Mouse (Mus musculus) activated CD4-positive, CD25-positive, alpha-beta regulatory T cell, adult 4 months (primary cell): ENCODE data around the gene Tescl. TPM values are rescaled to one million over a fixed set of nuclear protein-coding genes. Genes with fewer than 3 reads are reported as not detected.

Source experiments
- ATAC-seq: one replicate; pipeline ENCODE4 v1.8.0; 2017
- polyA plus RNA-seq, 2 experiments: library from polyadenylated mRNA; unstranded; fragments of 100-300 nt; shearing (Covaris generic); gene quantifications; one replicate each; pipeline ENCODE4 v1.2.1; 2017

Gene Tescl
- polyA plus RNA-seq, 2 experiments from 2014 or later, result not detected

GRCm38 (mm10) chr7:24298973-24299708 is 34.6 kb downstream of the Tescl start:
- ATAC-seq, result peak; percentile 88

DNA sequence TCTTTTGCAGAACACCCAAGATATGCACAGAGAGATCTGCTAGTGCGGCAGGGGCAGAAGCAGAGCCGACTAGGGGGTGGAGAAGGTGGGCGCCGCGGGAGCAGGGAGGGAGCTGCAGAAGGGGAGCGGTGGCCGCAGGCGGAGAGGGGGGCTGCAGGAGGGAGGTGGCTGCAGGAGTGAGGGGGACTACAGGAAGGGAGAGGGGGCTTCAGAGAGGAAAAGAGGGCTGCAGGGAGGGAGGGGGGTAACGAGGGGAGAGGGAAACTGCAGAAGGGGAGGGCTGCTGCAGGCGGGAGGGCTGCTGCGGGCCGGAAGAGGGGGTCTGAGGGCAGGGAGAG is 35.1 kb downstream of the Tescl start:
- ATAC-seq, result no peak

DNA sequence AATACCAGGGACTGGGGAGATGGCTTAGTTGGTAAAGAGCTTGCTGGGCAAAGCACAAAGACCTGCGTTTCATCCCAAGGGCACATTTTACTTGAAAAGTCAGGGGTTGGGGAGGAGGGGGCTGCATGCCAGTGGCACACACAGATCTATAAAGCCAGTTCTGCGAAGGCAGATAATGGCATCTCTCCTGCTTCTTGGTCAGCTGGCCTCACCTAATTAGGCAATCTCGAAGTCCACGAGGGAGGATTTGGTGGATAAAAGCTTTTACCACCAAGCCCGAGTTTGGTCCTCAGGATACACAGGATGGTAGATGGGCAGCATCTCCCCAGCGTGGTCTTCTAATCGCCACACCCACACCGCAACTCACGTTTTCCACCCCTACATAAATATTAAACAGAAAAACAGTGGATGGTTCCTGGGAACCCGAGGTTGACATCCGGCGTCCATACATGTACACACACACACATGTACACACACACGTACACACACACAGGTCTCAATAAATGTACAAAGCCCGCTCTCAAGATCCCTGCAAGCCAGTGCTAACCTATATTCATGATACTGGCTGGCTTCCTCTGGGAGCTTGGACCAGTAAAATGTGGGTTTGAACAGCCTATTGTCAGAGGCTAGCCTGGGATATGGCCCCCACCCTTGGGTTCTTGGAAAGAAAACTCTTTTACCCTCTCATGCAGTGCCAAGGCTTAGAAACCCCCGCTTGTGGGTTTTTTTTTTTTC is 36.2 kb downstream of the Tescl start:
- no peak for ATAC-seq

- no peak for ATAC-seq
Measured at GRCm38 (mm10) chr7:24296386-24296785, 37.4 kb downstream of the Tescl start.

DNA sequence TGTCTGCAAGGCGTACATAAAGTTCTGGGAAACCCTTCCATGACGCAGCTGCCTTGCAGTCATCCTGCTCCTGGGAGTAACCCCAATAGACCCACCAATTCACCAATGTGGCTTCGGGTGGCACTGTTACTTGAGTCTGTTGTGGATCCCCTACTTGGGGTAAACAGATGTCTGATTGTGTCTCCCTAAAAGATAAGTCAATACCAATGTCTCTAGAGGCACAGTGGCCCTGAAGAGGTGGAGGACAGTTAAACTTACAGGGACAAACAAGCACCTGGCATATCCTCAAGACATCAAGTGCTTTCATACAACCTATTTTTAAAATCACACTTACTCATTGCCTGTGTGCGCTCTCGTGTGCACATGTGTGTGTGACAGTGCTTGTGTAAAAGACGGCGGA is 38.4 kb downstream of the Tescl start:
- ATAC-seq, result no peak

- ATAC-seq, result no peak
Measured at GRCm38 (mm10) chr7:24294763-24295162, 39.0 kb downstream of the Tescl start.

DNA sequence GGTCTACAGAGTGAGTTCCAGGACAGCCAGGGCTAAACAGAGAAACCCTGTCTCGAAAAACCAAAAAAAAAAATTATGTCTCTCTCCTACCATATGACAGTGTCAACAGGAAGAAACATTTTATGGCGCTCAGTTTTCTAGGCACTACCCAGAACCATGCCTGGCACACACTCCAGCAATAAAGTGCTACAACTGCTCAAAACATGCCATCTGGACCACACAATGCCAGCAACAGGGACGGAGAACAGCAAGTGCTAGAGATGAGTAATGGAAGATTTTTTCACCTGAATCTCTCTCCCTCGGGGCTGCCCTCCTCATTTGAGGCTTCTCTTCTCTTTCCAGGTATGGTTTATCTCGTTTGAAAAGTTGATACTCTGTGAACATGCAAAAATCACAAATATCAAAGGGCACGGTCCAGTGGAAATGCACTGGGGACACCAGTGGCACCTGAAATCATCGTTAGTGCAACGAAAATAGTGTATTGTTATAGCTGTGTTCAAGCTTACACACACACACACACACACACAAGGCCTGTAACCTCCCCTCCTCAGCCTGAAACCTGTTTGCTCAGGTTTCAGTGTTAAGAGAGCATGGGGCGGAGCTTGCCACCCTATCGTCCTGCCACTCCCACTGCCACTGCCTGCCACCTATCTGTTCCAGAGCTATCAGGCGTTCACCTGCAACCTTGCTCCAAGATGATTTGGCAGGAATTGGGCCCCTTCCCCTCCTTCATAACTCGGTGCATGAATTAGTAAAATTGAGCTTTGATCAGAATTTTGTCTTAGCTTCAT is 40.5 kb downstream of the Tescl start:
- no peak for ATAC-seq

- ATAC-seq, result no peak
Measured at GRCm38 (mm10) chr7:24291387-24292090, 42.2 kb downstream of the Tescl start.

DNA sequence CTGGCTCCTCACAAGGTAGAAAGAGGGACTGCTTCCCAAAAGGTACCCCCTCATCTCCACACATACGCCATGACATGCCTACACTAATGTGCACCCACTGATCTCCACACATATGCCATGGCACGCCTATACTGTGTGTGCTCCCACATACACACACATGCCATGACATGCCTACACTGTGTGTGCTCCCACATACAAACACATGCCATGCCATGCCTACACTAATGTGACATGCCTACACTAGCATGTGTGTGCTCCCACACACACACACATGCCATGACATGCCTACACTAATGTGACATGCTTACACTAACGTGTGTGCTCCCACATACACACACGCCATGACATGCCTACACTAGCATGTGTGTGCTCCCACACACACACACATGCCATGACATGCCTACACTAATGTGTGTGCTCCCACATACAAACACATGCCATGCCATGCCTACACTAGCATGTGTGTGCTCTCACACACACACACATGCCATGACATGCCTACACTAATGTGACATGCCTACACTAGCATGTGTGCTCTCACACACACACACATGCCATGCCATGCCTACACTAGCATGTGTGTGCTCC is 43.5 kb downstream of the Tescl start:
- no peak for ATAC-seq

DNA sequence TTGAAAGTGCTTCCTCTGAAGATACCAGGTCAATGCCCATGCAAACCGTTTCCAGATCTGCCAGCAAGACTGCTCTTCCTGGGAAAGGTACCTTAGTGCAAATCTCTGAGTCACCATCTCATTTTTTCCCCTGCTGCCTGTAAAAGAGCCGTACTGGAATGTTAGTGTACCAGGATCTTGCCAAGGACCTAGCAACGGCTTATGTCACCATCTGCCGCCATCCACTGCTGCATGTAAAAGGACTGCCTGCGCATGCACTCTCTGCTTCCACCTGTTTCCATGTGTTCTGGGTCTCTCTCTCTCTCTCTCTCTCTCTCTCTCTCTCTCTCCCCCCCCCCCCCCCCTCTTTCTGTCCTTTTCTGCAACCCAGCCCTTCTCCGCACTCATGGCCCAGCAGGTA is 45.2 kb downstream of the Tescl start:
- ATAC-seq, result no peak

GRCm38 (mm10) chr7:24287670-24288069 is 46.1 kb downstream of the Tescl start:
- no peak for ATAC-seq

GRCm38 (mm10) chr7:24286916-24287315 is 46.8 kb downstream of the Tescl start:
- ATAC-seq, result no peak

- no peak for ATAC-seq
Measured at GRCm38 (mm10) chr7:24286090-24286489, 47.6 kb downstream of the Tescl start.

Other genes starting within 250 kb of the Tescl start
- gene Zfp112, start 221.6 kb downstream of the Tescl start, polyA plus RNA-seq, result 1 to 10 TPM in 1 of 2 experiments, under 1 TPM in 1; 0.96 to 1.2 TPM
- gene Zfp235, start 199.8 kb downstream of the Tescl start, polyA plus RNA-seq, result 10 to 100 TPM; 10.9 to 15.5 TPM
- gene Zfp114, start 158.9 kb downstream of the Tescl start, polyA plus RNA-seq, result under 1 TPM; 0.51 to 0.62 TPM
- gene Zfp111, start 122.5 kb downstream of the Tescl start, polyA plus RNA-seq, result under 1 TPM; 0.58 to 0.78 TPM
- 1 to 10 TPM; 1.8 to 2.7 TPM for gene Zfp109, start 96.4 kb downstream of the Tescl start, polyA plus RNA-seq
- gene Zfp108, start 79.1 kb downstream of the Tescl start, polyA plus RNA-seq, result under 1 TPM; 0.46 to 0.68 TPM
- 1 to 10 TPM in 1 of 2 experiments, under 1 TPM in 1; 0.61 to 2.0 TPM for gene Zfp93, start 63.5 kb downstream of the Tescl start, polyA plus RNA-seq
- gene Zfp61, start 32.7 kb downstream of the Tescl start, polyA plus RNA-seq, result 10 to 100 TPM; 16.6 to 17.4 TPM
- 1 to 10 TPM; 7.8 to 9.3 TPM for gene Zfp94, start 17.3 kb downstream of the Tescl start, polyA plus RNA-seq
- gene Lypd5, start 15.3 kb upstream of the Tescl start, polyA plus RNA-seq, result not detected
- 100 to 1,000 TPM; 101 to 105 TPM for gene Kcnn4, start 36.3 kb upstream of the Tescl start, polyA plus RNA-seq
- gene Smg9, start 65.7 kb upstream of the Tescl start, polyA plus RNA-seq, result 10 to 100 TPM; 24.1 to 31.0 TPM
- gene Irgc1, start 118.4 kb upstream of the Tescl start, polyA plus RNA-seq, result not detected
- gene Plaur, start 128.5 kb upstream of the Tescl start, polyA plus RNA-seq, result 1 to 10 TPM; 1.1 to 1.5 TPM
- not detected for gene Cadm4, start 148.1 kb upstream of the Tescl start, polyA plus RNA-seq
- not detected for gene Zfp428, start 173.1 kb upstream of the Tescl start, polyA plus RNA-seq
- under 1 TPM in 1 of 2 experiments, not detected in 1; 0.17 TPM for gene AC161166.1, start 178.5 kb upstream of the Tescl start, polyA plus RNA-seq
- gene Irgq, start 196.8 kb upstream of the Tescl start, polyA plus RNA-seq, result 1 to 10 TPM; 1.5 to 1.8 TPM
- not detected for gene Pinlyp, start 212.2 kb upstream of the Tescl start, polyA plus RNA-seq
- gene Xrcc1, start 212.4 kb upstream of the Tescl start, polyA plus RNA-seq, result 10 to 100 TPM; 19.9 to 30.3 TPM